Mouse (Mus musculus): ENCODE measurements around the gene Zfand3.

Gene Zfand3

DNA sequence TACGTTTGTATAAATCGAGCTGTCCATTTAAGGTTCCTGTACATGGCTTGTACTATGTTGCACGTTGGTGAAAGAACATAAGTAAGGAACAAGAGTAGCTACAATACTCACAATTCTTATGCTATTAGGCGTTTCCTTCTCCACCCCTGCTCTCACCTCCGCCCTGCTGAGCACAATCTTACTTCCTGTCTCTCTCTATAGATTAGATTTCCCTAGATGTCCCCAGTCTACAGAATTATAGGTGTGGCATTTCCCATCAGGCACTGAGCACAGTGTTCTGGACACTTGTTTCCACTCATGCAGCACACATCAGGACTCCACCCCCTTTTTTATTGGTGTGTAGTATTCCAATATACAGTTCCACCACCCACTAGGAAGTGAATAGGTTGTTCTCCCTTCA is 14.9 kb upstream of the Zfand3 start:
- DNase-seq (ENCODE audit: low read depth, low spot score) = no peak
- Histone ChIP-seq H3K36me3 (ENCODE audit: control insufficient read depth, insufficient read depth, low read length, poor library complexity, severe bottlenecking) (no peaks in the 10 kb centered on the region), H3K27me3 (ENCODE audit: control insufficient read depth, insufficient read depth, low read length, poor library complexity, severe bottlenecking) (no peaks in the 10 kb centered on the region)

DNA sequence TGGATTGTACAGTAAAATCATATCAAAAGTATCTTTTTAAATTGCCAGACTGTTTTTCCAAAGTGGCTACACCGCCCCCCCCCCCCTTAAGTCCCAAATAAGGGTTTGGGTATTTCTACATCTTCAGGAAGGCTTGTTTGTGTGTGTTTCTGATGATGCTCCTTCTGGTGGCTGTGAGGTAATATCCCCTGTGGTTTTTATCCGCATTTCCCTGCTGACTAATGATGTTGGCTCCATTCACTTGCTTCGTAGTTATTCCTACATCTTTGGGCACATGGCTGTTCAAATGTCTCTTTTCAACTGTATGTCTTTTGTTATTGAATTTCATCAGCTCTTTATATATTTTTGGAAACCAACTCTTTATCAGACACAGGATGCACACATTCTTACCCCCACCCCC is 14.4 kb upstream of the Zfand3 start:
- Histone ChIP-seq H3K36me3 (ENCODE audit: control insufficient read depth, insufficient read depth, low read length, poor library complexity, severe bottlenecking) (no peaks in the 10 kb centered on the region), H3K27me3 (ENCODE audit: control insufficient read depth, insufficient read depth, low read length, poor library complexity, severe bottlenecking) (no peaks in the 10 kb centered on the region)
- no peak for DNase-seq (ENCODE audit: low read depth, low spot score)

DNA sequence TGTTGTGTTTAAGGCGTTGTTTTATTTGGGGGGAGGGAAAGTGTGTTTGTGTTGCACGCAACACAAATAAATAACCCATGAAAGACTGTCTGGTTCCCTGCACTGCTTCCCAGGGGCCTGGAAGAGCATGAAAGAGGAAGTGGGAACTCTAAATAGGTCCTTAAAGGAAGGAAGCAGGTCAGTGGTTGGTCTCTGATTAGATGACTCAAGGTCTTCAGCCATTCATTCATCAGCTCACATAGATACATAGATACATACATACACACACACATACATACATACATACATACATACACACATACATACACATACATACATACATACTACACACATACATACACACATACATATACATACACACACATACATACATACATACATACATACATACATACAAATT is 13.7 kb upstream of the Zfand3 start:
- no peaks in the 10 kb centered on the region for H3K27me3 ChIP-seq (ENCODE audit: control insufficient read depth, insufficient read depth, low read length, poor library complexity, severe bottlenecking)
- no peak for DNase-seq (ENCODE audit: low read depth, low spot score)
- H3K36me3 ChIP-seq (ENCODE audit: control insufficient read depth, insufficient read depth, low read length, poor library complexity, severe bottlenecking) = no peaks in the 10 kb centered on the region

DNA sequence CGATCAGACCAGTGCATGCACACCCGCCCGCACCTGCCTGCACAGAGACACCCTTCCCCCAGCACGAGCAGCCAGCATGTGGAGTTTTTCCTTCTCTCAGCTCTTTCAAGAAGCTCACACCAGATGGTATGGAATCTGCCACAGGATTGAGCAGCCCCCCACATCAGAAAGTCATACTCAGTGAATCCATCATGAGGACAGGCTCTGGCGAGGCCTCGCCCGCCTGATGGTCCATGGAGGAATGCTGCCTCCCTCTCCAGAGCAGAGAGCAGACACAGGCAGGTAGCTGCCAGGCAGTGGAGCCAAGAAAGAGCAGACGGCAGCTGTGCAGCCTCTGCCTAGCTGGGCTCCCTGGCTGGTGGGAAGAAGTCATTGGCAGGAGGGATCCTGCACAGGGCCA is 11.0 kb upstream of the Zfand3 start:
- H3K36me3 ChIP-seq (ENCODE audit: control insufficient read depth, insufficient read depth, low read length, poor library complexity, severe bottlenecking) = no peaks in the 10 kb centered on the region
- no peaks in the 10 kb centered on the region for H3K27me3 ChIP-seq (ENCODE audit: control insufficient read depth, insufficient read depth, low read length, poor library complexity, severe bottlenecking)
- DNase-seq (ENCODE audit: low read depth, low spot score) = no peak

DNA sequence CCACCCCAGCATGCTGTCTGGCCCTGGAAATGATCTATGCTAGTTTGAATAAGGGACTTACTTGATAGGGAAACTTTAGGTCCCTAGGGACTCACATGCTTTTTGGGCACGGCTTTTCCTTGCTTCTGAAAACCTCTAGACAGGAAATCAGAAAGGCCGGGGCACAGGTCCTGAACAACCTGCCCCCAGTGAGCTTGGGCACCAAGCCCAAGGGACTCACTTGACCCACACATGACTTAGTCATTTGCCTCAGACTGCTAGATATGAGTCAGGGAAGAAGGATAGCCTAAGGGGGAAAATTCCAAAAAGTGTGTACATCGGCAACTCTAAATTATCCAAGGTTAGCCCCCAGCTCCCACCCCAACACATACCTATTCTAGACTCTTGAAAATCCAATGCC is 10.5 kb upstream of the Zfand3 start:
- Histone ChIP-seq H3K36me3 (ENCODE audit: control insufficient read depth, insufficient read depth, low read length, poor library complexity, severe bottlenecking) (no peaks in the 10 kb centered on the region), H3K27me3 (ENCODE audit: control insufficient read depth, insufficient read depth, low read length, poor library complexity, severe bottlenecking) (no peaks in the 10 kb centered on the region)
- DNase-seq (ENCODE audit: low read depth, low spot score) = no peak

DNA sequence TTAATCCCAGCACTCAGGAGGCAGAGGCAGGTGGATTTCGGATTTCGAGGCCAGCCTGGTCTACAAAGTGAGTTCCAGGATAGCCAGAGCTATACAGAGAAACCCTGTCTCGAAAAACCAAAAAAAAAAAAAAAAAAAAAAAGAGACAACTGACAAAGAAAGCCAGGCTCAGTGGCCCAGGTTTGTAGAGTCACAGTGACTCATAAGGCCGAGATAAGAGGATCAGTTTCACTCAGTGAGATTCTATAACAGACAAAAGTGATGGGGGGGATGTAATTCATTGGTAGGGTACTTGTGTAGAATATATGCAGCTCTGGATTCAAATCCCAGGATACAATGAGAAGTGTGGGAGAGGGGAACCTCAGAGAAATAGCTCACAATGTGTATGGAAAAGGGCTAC is 10.1 kb upstream of the Zfand3 start:
- H3K36me3 ChIP-seq (ENCODE audit: control insufficient read depth, insufficient read depth, low read length, poor library complexity, severe bottlenecking) = no peaks in the 10 kb centered on the region
- DNase-seq (ENCODE audit: low read depth, low spot score) = no peak
- H3K27me3 ChIP-seq (ENCODE audit: control insufficient read depth, insufficient read depth, low read length, poor library complexity, severe bottlenecking) = no peaks in the 10 kb centered on the region

DNA sequence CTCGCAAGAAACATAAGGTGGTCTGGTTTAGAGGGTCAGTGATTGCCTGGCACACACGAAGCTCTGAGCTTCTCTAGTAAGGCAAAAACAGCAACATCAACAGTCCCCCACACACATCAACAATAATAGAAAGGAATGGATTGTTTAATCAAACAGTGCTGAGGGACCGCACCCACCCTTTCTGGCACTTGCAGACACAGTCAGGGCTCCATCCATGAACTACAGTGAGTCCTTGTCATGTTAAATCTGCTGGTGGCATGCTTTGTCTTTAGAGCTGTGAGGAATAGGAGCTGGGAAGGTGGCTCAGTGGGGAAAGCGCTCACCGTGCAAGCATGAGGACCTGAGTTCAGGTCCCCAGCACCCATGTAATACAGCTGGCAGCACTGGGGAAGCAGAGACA is 8.5 kb upstream of the Zfand3 start:
- DNase-seq (ENCODE audit: low read depth, low spot score) = no peak
- Histone ChIP-seq H3K36me3 (ENCODE audit: control insufficient read depth, insufficient read depth, low read length, poor library complexity, severe bottlenecking) (no peaks in the 10 kb centered on the region), H3K27me3 (ENCODE audit: control insufficient read depth, insufficient read depth, low read length, poor library complexity, severe bottlenecking) (no peaks in the 10 kb centered on the region)

DNA sequence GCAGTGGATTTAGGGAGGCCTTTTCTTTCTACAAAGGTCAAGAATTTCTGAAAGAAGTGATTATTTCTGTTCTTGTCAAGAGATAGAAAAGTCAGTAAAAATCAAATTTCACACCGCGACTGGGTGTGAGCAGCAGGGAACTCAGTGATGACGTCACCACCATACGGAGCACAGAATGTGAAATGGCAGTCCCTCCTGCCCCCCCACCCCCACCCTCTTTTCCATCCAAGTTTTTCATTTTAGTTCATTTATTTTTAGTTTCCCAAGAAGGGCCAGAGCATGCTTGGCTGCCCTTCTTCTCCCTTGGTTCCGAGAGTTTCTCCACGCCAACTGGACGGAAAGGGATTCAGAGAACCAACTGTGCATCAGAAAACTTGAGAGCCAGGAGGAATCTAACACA is 6.8 kb upstream of the Zfand3 start:
- no peaks in the 10 kb centered on the region for H3K36me3 ChIP-seq (ENCODE audit: control insufficient read depth, insufficient read depth, low read length, poor library complexity, severe bottlenecking)
- H3K27me3 ChIP-seq (ENCODE audit: control insufficient read depth, insufficient read depth, low read length, poor library complexity, severe bottlenecking) = no peaks in the 10 kb centered on the region
- DNase-seq (ENCODE audit: low read depth, low spot score) = no peak

DNA sequence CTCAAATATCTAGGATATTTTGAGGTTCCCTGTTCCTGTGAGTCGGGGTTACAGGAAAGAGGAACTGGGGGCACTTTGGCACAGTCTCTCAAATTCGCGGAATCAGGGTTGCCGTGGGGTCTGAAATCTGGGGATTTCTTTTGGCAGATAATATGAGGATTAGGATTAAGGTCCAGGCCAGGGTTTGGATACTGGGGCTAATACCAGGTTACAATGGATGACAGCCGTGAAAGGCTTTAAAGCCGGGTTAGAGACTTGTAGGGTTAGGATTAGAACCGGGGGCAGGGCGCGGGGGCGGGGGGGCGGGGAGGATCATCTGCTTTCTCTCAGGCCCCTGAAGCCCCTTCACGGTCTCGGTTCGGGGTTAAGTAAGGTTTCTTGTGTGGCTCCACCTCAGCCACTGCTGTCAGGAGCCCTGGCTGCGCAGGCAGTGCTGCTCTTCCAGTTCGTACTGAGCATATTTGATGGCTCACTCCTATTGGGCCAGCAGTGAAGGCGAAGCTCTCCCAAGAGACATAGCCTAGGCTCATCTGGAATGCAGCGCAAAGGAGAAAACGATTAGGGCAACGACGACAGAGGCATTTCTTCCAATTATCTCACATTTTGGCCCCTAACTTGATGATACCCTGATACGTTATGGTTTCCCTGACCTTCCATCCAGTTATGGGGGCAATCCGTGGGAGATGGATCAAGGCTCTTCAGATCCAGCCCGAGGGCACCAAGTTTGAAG is 5.8 kb upstream of the Zfand3 start:
- Histone ChIP-seq H3K27me3 (ENCODE audit: control insufficient read depth, insufficient read depth, low read length, poor library complexity, severe bottlenecking) (no peaks in the 10 kb centered on the region), H3K36me3 (ENCODE audit: control insufficient read depth, insufficient read depth, low read length, poor library complexity, severe bottlenecking) (no peaks in the 10 kb centered on the region)
- no peak for DNase-seq (ENCODE audit: low read depth, low spot score)

DNA sequence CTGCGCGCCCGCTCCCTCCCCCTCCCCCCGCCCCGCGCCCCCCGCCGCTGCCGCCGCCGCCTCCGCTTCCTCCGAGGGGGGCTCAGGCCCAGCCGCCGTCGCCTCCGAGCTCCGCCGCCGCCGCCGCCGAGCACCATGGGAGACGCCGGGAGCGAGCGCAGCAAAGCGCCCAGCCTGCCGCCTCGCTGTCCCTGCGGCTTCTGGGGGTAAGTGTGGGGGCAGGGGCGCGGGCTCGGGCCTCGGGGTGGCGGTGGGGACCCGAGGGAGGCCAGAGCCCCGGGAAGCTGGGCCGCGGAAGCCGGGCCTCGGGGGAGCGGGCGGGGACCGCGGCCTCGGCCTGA is 540 bp downstream of the Zfand3 start:
- Histone ChIP-seq H3K27me3 (ENCODE audit: control insufficient read depth, insufficient read depth, low read length, poor library complexity, severe bottlenecking) (no peaks in the 10 kb centered on the region), H3K36me3 (ENCODE audit: control insufficient read depth, insufficient read depth, low read length, poor library complexity, severe bottlenecking) (no peaks in the 10 kb centered on the region)
- no peak for DNase-seq (ENCODE audit: low read depth, low spot score)

DNA sequence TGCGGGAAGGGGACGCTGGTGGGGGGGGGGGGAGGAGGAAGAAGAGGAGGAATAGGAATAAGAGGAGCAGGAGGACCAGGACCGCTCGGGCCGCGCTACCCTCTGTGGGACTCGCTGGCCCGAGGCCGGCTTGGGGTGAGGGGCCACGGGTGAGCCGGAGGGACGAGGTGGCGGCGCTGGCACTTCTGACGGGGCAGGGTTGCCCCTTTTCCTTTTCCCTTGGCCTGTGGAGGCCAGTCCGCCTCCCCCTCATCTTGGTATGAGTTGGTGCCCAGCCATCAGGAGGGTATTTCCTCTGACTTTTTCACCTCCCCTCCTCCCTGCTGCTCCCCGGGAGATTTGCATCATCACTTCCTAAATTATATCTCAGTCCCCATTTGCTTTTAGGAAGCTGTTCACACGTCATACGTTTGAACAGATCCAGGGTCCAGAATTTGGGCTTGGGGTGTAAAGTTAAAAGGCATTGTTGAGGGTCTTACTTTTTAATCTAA is 963 bp downstream of the Zfand3 start:
- Histone ChIP-seq H3K36me3 (ENCODE audit: control insufficient read depth, insufficient read depth, low read length, poor library complexity, severe bottlenecking) (no peaks in the 10 kb centered on the region), H3K27me3 (ENCODE audit: control insufficient read depth, insufficient read depth, low read length, poor library complexity, severe bottlenecking) (no peaks in the 10 kb centered on the region)
- peak; percentile 70 for DNase-seq (ENCODE audit: low read depth, low spot score)

DNA sequence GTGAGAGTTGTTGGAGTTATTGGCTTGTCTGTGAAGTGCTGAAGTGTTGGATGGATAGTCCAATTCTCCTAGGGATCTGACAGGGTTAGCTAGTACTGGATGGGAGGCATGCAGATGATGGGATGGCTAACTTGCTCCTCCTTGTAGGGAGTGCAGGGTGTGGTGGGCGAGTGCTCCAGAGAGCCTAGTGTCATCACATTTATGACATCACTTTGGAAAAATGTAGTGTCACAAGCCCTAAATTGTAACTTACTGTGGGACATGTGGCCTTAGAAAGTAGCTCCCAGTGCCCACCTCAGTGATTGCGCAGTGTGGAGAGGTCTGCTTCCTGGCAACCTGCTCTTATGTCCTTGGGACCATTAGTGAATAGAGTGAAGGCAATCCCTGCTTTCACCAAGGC is 2.3 kb downstream of the Zfand3 start:
- no peak for DNase-seq (ENCODE audit: low read depth, low spot score)
- no peaks in the 10 kb centered on the region for H3K27me3 ChIP-seq (ENCODE audit: control insufficient read depth, insufficient read depth, low read length, poor library complexity, severe bottlenecking)
- no peaks in the 10 kb centered on the region for H3K36me3 ChIP-seq (ENCODE audit: control insufficient read depth, insufficient read depth, low read length, poor library complexity, severe bottlenecking)

DNA sequence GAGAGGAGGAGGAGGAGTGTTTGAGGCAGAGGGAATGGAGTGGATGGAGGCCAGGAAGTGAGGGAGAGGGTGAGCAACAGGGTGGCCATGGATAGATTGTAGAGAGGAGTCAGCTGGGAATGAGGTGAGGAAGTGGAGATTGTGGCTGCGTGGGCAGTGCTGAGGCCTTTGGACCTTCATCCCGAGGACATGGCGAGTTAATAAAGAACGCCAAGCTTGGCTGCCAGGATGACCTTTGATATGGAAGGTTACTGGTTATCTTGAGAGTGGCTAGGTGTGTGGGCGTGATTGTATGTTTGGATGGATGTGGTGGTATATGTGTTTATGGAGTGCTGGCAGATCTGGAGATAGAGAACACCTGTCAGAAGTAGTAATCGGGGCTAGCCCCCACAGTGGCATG is 3.4 kb downstream of the Zfand3 start:
- DNase-seq (ENCODE audit: low read depth, low spot score) = no peak

DNA sequence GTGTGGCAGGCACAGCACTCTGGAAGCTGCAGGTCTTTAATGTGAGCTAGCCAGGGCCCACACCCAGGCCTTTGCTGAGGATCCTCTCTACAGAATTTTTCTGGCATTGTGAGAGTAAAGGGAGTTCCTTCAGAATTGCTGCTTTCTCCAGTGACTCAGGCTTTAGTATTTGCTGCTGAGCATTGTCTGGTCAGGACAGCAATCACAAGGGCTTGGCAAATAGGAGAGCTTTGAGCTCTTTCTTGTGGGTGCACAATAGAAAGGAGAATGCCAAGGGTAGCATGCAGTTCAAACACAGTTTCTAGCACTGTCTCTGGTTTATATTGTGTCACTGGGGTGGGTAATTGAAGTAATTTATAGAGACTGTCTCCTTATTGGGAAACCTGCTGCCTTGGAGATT is 3.9 kb downstream of the Zfand3 start:
- DNase-seq (ENCODE audit: low read depth, low spot score) = no peak
- Histone ChIP-seq H3K36me3 (ENCODE audit: control insufficient read depth, insufficient read depth, low read length, poor library complexity, severe bottlenecking) (no peaks in the 10 kb centered on the region), H3K27me3 (ENCODE audit: control insufficient read depth, insufficient read depth, low read length, poor library complexity, severe bottlenecking) (no peaks in the 10 kb centered on the region)

More for the DNA sequence above, 3.4 kb downstream of the Zfand3 start:
- H3K36me3 ChIP-seq (ENCODE audit: control insufficient read depth, insufficient read depth, low read length, poor library complexity, severe bottlenecking) = no peaks in the 10 kb centered on the region
- no peaks in the 10 kb centered on the region for H3K27me3 ChIP-seq (ENCODE audit: control insufficient read depth, insufficient read depth, low read length, poor library complexity, severe bottlenecking)

DNA sequence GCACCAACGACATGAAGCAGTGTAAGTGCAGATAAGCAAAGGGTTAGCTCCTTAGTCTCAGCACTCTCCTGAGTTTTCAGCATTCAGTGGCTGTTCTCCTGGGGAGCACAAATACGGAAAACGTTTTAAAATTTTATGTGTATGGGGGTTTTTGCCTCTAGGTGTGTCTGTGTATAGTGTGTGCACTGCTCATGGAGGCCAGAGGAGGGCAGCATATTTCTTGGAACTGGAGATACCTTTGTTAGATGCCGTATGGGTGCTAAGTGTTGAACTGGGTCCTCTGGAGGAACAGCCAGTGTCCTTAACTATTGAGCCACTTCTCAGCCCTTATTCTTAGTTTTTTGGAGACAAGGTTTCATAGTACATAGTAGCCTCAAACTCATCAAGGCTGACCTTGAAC is 10.1 kb downstream of the Zfand3 start:
- H3K36me3 ChIP-seq (ENCODE audit: control insufficient read depth, insufficient read depth, low read length, poor library complexity, severe bottlenecking) = 0 out of 2 replicates have a peak, but pooled peaks cover 1% of the 10 kb centered on the region
- DNase-seq (ENCODE audit: low read depth, low spot score) = peak; percentile 27
- H3K27me3 ChIP-seq (ENCODE audit: control insufficient read depth, insufficient read depth, low read length, poor library complexity, severe bottlenecking) = no peaks in the 10 kb centered on the region
